Mouse (Mus musculus): Measurements from ENCODE around the gene Pabpc4.

Gene Pabpc4

GRCm38 (mm10) chr4:123342091-123342641, 80.0 kb downstream of the Pabpc4 start:
- DNase-seq (ENCODE audit: low spot score in 2 of 2) = no peak

- peak; percentile 60 to 66 for DNase-seq (ENCODE audit: low spot score in 2 of 2)
These were observed 80.7 kb downstream of the Pabpc4 start, which contains the start of gene Bmp8a for GRCm38 (mm10) chr4:123342642-123343470. Gene Bmp8a (minus strand): TSS chr4:123343252.

- DNase-seq (ENCODE audit: low spot score in 2 of 2) = no peak
These were observed 81.3 kb downstream of the Pabpc4 start for GRCm38 (mm10) chr4:123343471-123343789.

Data from right cerebral cortex, postnatal 10 days (tissue).